Mouse (Mus musculus) adrenal gland, postnatal 36 days (tissue): ENCODE measurements at regions not wholly inside any gene's neighbourhood (a gene's known extent, or its start where the extent isn't known, plus 50 kb on each side); places are given as distances from the start of the nearest gene placed in this dataset.
"Not testable (repeated sequence)": the region's sequence is repeated elsewhere in the genome, so short reads cannot be mapped to it uniquely, and the experiment has no call there.

Source experiments
- DNase-seq, 2 experiments: peaks; one replicate each; pipeline ENCODE4 v3.0.0; 2021; ENCODE audit warnings: mixed read lengths in 1 of 2

- DNase-seq: no peak
Observed at GRCm38 (mm10) chr14:52565606-52566005, 70.1 kb upstream of the Olfr1507 start.

DNA sequence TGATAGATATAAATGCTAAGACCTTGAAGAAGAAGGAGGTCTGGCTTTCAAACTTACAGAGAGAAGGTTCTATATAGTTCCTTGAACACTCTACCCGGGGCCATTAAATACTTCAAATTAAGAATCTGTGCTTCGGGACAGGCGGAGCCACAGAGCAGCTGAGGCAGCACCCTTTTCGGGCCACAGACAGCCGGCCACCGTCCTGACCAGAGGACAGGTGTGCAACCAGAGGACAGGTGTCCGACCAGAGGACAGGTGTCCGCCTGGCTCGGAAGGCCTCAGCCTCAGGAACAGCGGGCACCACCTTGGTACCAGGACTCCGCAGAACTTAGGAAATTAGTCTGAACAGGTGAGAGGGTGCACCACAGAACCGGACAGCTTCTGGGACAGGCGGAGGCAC lies 60.8 kb upstream of the Olfr1507 start:
- not testable (repeated sequence) for DNase-seq

GRCm38 (mm10) chr14:52553399-52553798 lies 57.9 kb upstream of the Olfr1507 start:
- DNase-seq: no peak

GRCm38 (mm10) chr14:52547933-52548332 lies 52.4 kb upstream of the Olfr1507 start:
- DNase-seq: no peak
